Comparison of ENCODE assay signal across 8 mouse cellular contexts in the genomic region with DNA sequence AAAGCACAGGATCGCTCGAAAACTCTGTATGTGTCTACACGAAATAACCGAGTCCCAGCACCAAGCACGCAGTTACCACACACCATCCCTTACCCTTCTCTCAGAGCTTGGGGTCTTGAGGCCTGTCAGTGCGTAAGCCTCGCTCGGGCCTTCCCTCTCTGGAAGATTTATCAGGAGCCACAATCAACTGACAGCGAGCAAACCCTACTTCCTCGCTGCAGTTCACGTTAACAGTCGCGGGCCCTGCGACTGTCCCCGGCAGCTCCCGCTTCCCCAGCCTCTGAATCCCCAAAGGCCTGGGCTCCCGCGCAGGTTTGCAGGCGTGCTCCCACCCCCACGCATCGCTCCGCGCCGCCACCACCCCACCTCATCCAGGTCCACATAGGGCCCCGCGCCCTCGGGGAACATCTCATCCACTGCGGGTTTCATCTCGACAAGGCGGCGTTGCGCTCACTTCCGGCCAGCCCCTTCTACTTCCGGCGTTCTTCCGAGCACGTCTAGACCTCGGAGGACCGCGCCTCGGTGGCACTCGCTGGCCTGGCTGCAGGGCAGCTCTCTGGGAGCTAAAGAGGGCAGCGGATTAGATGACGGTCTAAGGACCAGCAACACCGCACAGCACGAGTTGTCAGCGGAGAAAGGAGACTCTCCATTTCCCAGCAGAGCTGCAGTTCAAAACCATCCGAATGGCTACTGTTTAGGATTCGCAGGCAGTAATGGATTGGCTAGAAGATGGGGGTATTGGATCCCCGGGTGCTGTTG. TPM values are rescaled to one million over a fixed set of nuclear protein-coding genes. Genes with fewer than 3 reads are reported as not detected.
DNase-seq lines count a peak whose midpoint lies in the region; ATAC-seq lines count a peak whose summit lies in the region.

A gene (minus strand): TSS at position 472 of the 759 bp plus-strand sequence.

- peak; percentile 95 for ATAC-seq in CD4-positive, CD25-positive, alpha-beta regulatory T cell, adult 4 months
- peak; percentile 80; the same call in 1 of the 2 replicates for ATAC-seq in heart, embryonic 14.5 days (ENCODE audit: insufficient number of reproducible peaks, insufficient read depth, low FRiP score, low read depth)
- peak; percentile 90 for ATAC-seq in liver, embryonic 13.5 days (ENCODE audit: low read depth)
- ATAC-seq in stomach, embryonic 16.5 days (ENCODE audit: insufficient read depth, low FRiP score), result peak; percentile 90

- peak within 1 kb of the TSS; percentile 95 for H3K9ac ChIP-seq in heart, embryonic 14.5 days (ENCODE audit: low read length)
- H3K9ac ChIP-seq in liver, embryonic 13.5 days, result peak within 1 kb of the TSS; percentile 87
- H3K9ac ChIP-seq in stomach, embryonic 16.5 days (ENCODE audit: low read length), result peak within 1 kb of the TSS; percentile 94

- DNase-seq in c-Kit-negative CD71-positive TER-119-positive erythroid progenitor cells, embryonic 14.5 days (ENCODE audit: low read depth, low spot score), result peak; percentile 68
- DNase-seq in fibroblast of lung, adult 2 months (ENCODE audit: low read depth), result peak; percentile 65
- peak; percentile 93 for DNase-seq in kidney, postnatal 14 days
- peak; percentile 81 for DNase-seq in liver, embryonic 13.5 days
- DNase-seq in neural tube, embryonic 10.5 days (ENCODE audit: extremely low spot score, low spot score), result peak; percentile 92

- H3K9me3 ChIP-seq in heart, embryonic 14.5 days (ENCODE audit: control insufficient read depth, low read length), result no peaks in the 10 kb centered on the region
- H3K9me3 ChIP-seq in liver, embryonic 13.5 days (replicated peaks), result no peaks in the 10 kb centered on the region
- H3K9me3 ChIP-seq in stomach, embryonic 16.5 days (replicated peaks; ENCODE audit: control insufficient read depth, low read length), result no peaks in the 10 kb centered on the region

- 2% methylated on average over 50 of the region's 50 CpGs for WGBS in heart, embryonic 14.5 days
- 2% methylated on average over 50 of the region's 50 CpGs for WGBS in liver, embryonic 13.5 days (ENCODE audit: insufficient replicate concordance)
- WGBS in stomach, embryonic 16.5 days, result 1% methylated on average over 50 of the region's 50 CpGs

- H3K27me3 ChIP-seq in heart, embryonic 14.5 days (ENCODE audit: control insufficient read depth, insufficient read depth, low read length), result 0 out of 2 replicates have a peak, but pooled peaks cover 2% of the 10 kb centered on the region
- H3K27me3 ChIP-seq in liver, embryonic 13.5 days, result no peaks in the 10 kb centered on the region
- H3K27me3 ChIP-seq in stomach, embryonic 16.5 days (ENCODE audit: control insufficient read depth, insufficient read depth, low read length), result no peaks in the 10 kb centered on the region

- H3K27ac ChIP-seq in heart, embryonic 14.5 days (replicated peaks in 1 of 2; ENCODE audit: control insufficient read depth in 1 of 2, insufficient read depth in 1 of 2, low read depth in 2 of 2, low read length in 2 of 2), result peak within 1 kb of the TSS; percentile 40 to 63; a peak in 3 of 4 replicates
- H3K27ac ChIP-seq in liver, embryonic 13.5 days, result peak within 1 kb of the TSS; percentile 48; the same call in 1 of the 2 replicates
- peak within 1 kb of the TSS; percentile 57; the same call in 1 of the 2 replicates for H3K27ac ChIP-seq in stomach, embryonic 16.5 days (ENCODE audit: low read length)

- H3K4me1 ChIP-seq in heart, embryonic 14.5 days (ENCODE audit: control insufficient read depth in 2 of 2, insufficient read depth in 2 of 2, low read length in 2 of 2), result peaks cover 4 to 17% of the 10 kb centered on the region in 2 experiments; a peak in 3 of 4 replicates
- H3K4me1 ChIP-seq in liver, embryonic 13.5 days (replicated peaks), result peaks cover 27% of the 10 kb centered on the region
- peaks cover 13% of the 10 kb centered on the region for H3K4me1 ChIP-seq in stomach, embryonic 16.5 days (ENCODE audit: control insufficient read depth, insufficient read depth, low read length)

- peak within 1 kb of the TSS; percentile 65 to 90 for H3K4me3 ChIP-seq in heart, embryonic 14.5 days (ENCODE audit: control insufficient read depth in 1 of 2, insufficient read depth in 1 of 2, low read depth in 1 of 2, low read length in 2 of 2)
- peak within 1 kb of the TSS; percentile 86 for H3K4me3 ChIP-seq in liver, embryonic 13.5 days (replicated peaks)
- H3K4me3 ChIP-seq in stomach, embryonic 16.5 days (replicated peaks; ENCODE audit: low read length), result peak within 1 kb of the TSS; percentile 76

- H3K36me3 ChIP-seq in heart, embryonic 14.5 days (ENCODE audit: control insufficient read depth, insufficient read depth, low read length), result peaks cover 31% of the 10 kb centered on the region
- H3K36me3 ChIP-seq in liver, embryonic 13.5 days, result peaks cover 29% of the 10 kb centered on the region
- H3K36me3 ChIP-seq in stomach, embryonic 16.5 days (ENCODE audit: control insufficient read depth, insufficient read depth, low read length), result no peaks in the 10 kb centered on the region; the same call in 1 of the 2 replicates

- peak within 1 kb of the TSS; percentile 86 for H3K4me2 ChIP-seq in heart, embryonic 14.5 days (ENCODE audit: low read length)
- peak within 1 kb of the TSS; percentile 75 for H3K4me2 ChIP-seq in liver, embryonic 13.5 days
- H3K4me2 ChIP-seq in stomach, embryonic 16.5 days (ENCODE audit: low read depth, low read length), result peak within 1 kb of the TSS; percentile 95

RNA-seq across cellular contexts. Expression of the gene that starts here (rescaled TPM):
- 100 to 1,000 TPM; 161 to 251 TPM for polyA plus RNA-seq in CD4-positive, CD25-positive, alpha-beta regulatory T cell, adult 4 months (2017; shearing (Covaris generic))
- polyA plus RNA-seq in heart, embryonic 14.5 days (2014; fragmentation: Nextera tagmentation; extraction: Ambion mirVana), result 521 and 566 TPM in 2 replicates
- polyA plus RNA-seq in liver, embryonic 13.5 days (2015; fragmentation: Nextera tagmentation; extraction: Ambion mirVana), result 204 and 226 TPM in 2 replicates
- polyA plus RNA-seq in stomach, embryonic 16.5 days (2015; fragmentation: Nextera tagmentation; extraction: Ambion mirVana), result 335 and 376 TPM in 2 replicates

Comparison
In these comparisons a context has a peak if more than half of its experiments do, and no peak if none do; other contexts are left out.
1. Peak in every context shown above with its lines: DNase-seq, ATAC-seq, H3K4me3 ChIP-seq and H3K27ac ChIP-seq.